Mouse (Mus musculus): ENCODE results near the gene Tmprss9. TPM values are rescaled to one million over a fixed set of nuclear protein-coding genes. Genes with fewer than 3 reads are reported as not detected.

Gene Tmprss9
- polyA plus RNA-seq, 1 experiment, result not detected

GRCm38 (mm10) chr10:80829359-80830278, 42.0 kb upstream of the Tmprss9 start:
- TF ChIP-seq POLR2A (IDR thresholded peaks at IDR 0.05; ENCODE audit: borderline replicate concordance, low read depth, low read length), result no peak
- no peak for TF ChIP-seq CTCF (IDR thresholded peaks at IDR 0.05; ENCODE audit: low read depth, low read length)
- H3K4me1 ChIP-seq (ENCODE audit: control insufficient read depth, insufficient read depth, low read length), result peaks cover 5% of the 10 kb centered on the region
- H3K4me3 ChIP-seq (ENCODE audit: insufficient read depth, low read length), result no peak overlapping the region
- no peak overlapping the region for H3K27ac ChIP-seq (ENCODE audit: insufficient read depth, low read depth, low read length)

DNA sequence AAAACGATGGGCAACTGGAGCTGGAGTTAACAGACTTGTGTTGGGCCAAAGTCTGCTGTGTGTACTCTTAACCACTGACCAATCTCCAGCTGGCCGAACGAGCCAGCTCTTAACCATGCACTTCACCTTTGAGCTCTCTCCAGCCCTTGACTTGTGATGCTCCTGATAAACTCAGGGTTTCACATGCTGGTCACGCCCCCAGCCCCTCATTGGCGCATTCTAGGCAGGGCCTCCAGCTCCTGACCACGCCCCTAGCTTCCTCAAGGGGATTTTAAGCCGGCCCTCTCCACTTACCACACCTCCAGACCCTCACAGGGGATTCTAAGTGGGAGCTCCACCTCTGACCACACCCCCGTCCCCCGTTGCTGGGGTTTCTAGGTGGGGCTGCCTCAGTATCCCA, 40.5 kb upstream of the Tmprss9 start:
- H3K4me3 ChIP-seq (ENCODE audit: insufficient read depth, low read length), result no peak overlapping the region
- H3K4me1 ChIP-seq (ENCODE audit: control insufficient read depth, insufficient read depth, low read length), result no peaks in the 10 kb centered on the region

DNA sequence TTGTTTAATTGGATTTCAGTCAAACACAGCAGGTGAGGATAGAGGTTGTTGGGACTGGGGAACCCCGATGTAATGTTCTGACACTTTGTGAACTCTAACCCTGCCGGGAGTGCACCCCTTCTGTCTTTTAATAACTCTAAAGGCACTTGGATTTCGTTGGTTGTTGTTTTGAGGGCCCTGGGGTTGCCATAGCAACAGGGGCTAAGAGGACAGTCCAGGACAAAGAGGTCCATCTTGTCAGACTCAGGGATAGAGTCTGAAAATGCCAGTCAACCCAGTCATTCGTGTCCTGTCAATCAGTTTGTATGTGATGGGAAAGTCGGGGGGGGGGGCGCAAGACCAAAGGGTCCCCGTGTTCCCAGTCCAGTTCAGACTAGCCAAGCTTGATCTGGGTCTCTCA, 38.8 kb upstream of the Tmprss9 start:
- Histone ChIP-seq H3K4me1 (ENCODE audit: control insufficient read depth, insufficient read depth, low read length) (no peaks in the 10 kb centered on the region), H3K4me3 (ENCODE audit: insufficient read depth, low read length) (no peak overlapping the region), H3K27ac (ENCODE audit: insufficient read depth, low read depth, low read length) (no peak overlapping the region)
- no peak for TF ChIP-seq POLR2A (IDR thresholded peaks at IDR 0.05; ENCODE audit: borderline replicate concordance, low read depth, low read length)
- no peak for TF ChIP-seq CTCF (IDR thresholded peaks at IDR 0.05; ENCODE audit: low read depth, low read length)

More for the DNA sequence above, 40.5 kb upstream of the Tmprss9 start:
- H3K27ac ChIP-seq (ENCODE audit: insufficient read depth, low read depth, low read length), result no peak overlapping the region
- TF ChIP-seq CTCF (IDR thresholded peaks at IDR 0.05; ENCODE audit: low read depth, low read length) (no peak), POLR2A (IDR thresholded peaks at IDR 0.05; ENCODE audit: borderline replicate concordance, low read depth, low read length) (no peak)

- TF ChIP-seq CTCF (IDR thresholded peaks at IDR 0.05; ENCODE audit: low read depth, low read length) (no peak), POLR2A (IDR thresholded peaks at IDR 0.05; ENCODE audit: borderline replicate concordance, low read depth, low read length) (no peak)
- peaks cover 17% of the 10 kb centered on the region for H3K4me1 ChIP-seq (ENCODE audit: control insufficient read depth, insufficient read depth, low read length)
- H3K27ac ChIP-seq (ENCODE audit: insufficient read depth, low read depth, low read length), result no peak overlapping the region
- no peak overlapping the region for H3K4me3 ChIP-seq (ENCODE audit: insufficient read depth, low read length)
Measured at GRCm38 (mm10) chr10:80835617-80836016, 36.0 kb upstream of the Tmprss9 start.

- no peak overlapping the region for H3K4me3 ChIP-seq (ENCODE audit: insufficient read depth, low read length)
- H3K4me1 ChIP-seq (ENCODE audit: control insufficient read depth, insufficient read depth, low read length), result peaks cover 17% of the 10 kb centered on the region
- no peak overlapping the region for H3K27ac ChIP-seq (ENCODE audit: insufficient read depth, low read depth, low read length)
- no peak for TF ChIP-seq POLR2A (IDR thresholded peaks at IDR 0.05; ENCODE audit: borderline replicate concordance, low read depth, low read length)
- no peak for TF ChIP-seq CTCF (IDR thresholded peaks at IDR 0.05; ENCODE audit: low read depth, low read length)
Measured at GRCm38 (mm10) chr10:80836949-80837379, 34.7 kb upstream of the Tmprss9 start.

- TF ChIP-seq CTCF (IDR thresholded peaks at IDR 0.05; ENCODE audit: low read depth, low read length) (no peak), POLR2A (IDR thresholded peaks at IDR 0.05; ENCODE audit: borderline replicate concordance, low read depth, low read length) (no peak)
Measured at GRCm38 (mm10) chr10:80837827-80838226, 33.8 kb upstream of the Tmprss9 start.

GRCm38 (mm10) chr10:80838346-80838912, 33.2 kb upstream of the Tmprss9 start:
- Histone ChIP-seq H3K4me1 (ENCODE audit: control insufficient read depth, insufficient read depth, low read length) (peaks cover 17% of the 10 kb centered on the region), H3K4me3 (ENCODE audit: insufficient read depth, low read length) (no peak overlapping the region), H3K27ac (ENCODE audit: insufficient read depth, low read depth, low read length) (no peak overlapping the region)
- TF ChIP-seq POLR2A (IDR thresholded peaks at IDR 0.05; ENCODE audit: borderline replicate concordance, low read depth, low read length) (no peak), CTCF (IDR thresholded peaks at IDR 0.05; ENCODE audit: low read depth, low read length) (no peak)

More at GRCm38 (mm10) chr10:80837827-80838226, 33.8 kb upstream of the Tmprss9 start:
- Histone ChIP-seq H3K27ac (ENCODE audit: insufficient read depth, low read depth, low read length) (no peak overlapping the region), H3K4me1 (ENCODE audit: control insufficient read depth, insufficient read depth, low read length) (peaks cover 17% of the 10 kb centered on the region), H3K4me3 (ENCODE audit: insufficient read depth, low read length) (no peak overlapping the region)

DNA sequence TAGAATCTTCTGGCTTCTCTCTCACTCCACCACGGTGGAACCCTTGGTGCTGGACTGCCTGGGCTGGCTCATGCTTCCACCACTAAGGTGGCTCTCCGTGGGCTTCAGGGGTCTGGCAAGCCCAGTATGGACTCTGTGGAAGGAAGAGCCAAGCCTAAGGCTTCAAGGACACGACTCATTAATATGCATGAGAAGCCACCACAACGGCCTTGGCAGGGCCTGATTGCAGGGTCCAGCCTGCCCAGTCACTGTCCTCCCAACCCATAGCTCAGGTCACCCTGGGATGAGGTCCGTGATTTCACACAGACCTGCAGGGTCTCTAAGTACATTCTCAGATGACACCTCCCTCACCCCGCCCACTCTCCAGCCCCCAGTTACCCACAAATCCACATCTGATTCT, 31.8 kb upstream of the Tmprss9 start:
- Histone ChIP-seq H3K4me1 (ENCODE audit: control insufficient read depth, insufficient read depth, low read length) (peaks cover 17% of the 10 kb centered on the region), H3K4me3 (ENCODE audit: insufficient read depth, low read length) (no peak overlapping the region), H3K27ac (ENCODE audit: insufficient read depth, low read depth, low read length) (no peak overlapping the region)
- TF ChIP-seq CTCF (IDR thresholded peaks at IDR 0.05; ENCODE audit: low read depth, low read length) (no peak), POLR2A (IDR thresholded peaks at IDR 0.05; ENCODE audit: borderline replicate concordance, low read depth, low read length) (no peak)

- Histone ChIP-seq H3K27ac (ENCODE audit: insufficient read depth, low read depth, low read length) (no peak overlapping the region), H3K4me3 (ENCODE audit: insufficient read depth, low read length) (no peak overlapping the region), H3K4me1 (ENCODE audit: control insufficient read depth, insufficient read depth, low read length) (peaks cover 17% of the 10 kb centered on the region)
- TF ChIP-seq POLR2A (IDR thresholded peaks at IDR 0.05; ENCODE audit: borderline replicate concordance, low read depth, low read length), result no peak
Measured at GRCm38 (mm10) chr10:80841685-80842084, 30.0 kb upstream of the Tmprss9 start.

DNA sequence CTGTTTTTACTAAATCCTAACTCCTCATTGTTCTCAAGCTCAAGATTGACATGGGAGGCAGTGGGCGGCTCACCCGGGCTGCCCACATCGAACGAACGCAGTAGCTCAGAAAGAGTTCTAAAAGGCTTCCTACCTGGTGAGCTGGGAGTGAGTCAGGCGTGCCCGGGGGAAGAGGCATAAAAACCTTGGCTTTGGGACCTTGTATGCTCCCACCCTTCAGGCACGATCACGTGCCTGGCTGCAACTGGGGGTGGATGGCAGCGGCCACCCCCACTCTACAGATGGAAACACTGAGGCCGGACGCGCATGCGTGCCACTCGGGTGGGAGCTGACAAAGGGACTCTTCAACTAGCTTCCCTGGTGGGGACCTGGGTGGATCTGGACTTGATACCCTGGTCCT, 29.3 kb upstream of the Tmprss9 start:
- Histone ChIP-seq H3K4me3 (ENCODE audit: insufficient read depth, low read length) (no peak overlapping the region), H3K27ac (ENCODE audit: insufficient read depth, low read depth, low read length) (no peak overlapping the region), H3K4me1 (ENCODE audit: control insufficient read depth, insufficient read depth, low read length) (peaks cover 17% of the 10 kb centered on the region)
- TF ChIP-seq POLR2A (IDR thresholded peaks at IDR 0.05; ENCODE audit: borderline replicate concordance, low read depth, low read length) (no peak), CTCF (IDR thresholded peaks at IDR 0.05; ENCODE audit: low read depth, low read length) (no peak)
